Mouse (Mus musculus): ENCODE results near the gene Gpank1. TPM values are rescaled to one million over a fixed set of nuclear protein-coding genes. Genes with fewer than 3 reads are reported as not detected.
A peak's percentile ranks its signal among the peaks of the same experiment; 100 is the strongest.

Gpank1 gene
- total RNA-seq (2021): 10 to 100 TPM; 13.2 to 13.8 TPM
- long read RNA-seq, experiment 1, transcript Gpank1-202 (3 exons, 1,518 nt): major isoform, 7 of 13 reads
- long read RNA-seq, experiment 1, partial matches to known transcripts: 0 of 13 reads
- long read RNA-seq, experiment 1, other reads (novel, unspliced or antisense): 4 of 13 reads
- long read RNA-seq, experiment 2, transcript Gpank1-202 (3 exons, 1,518 nt): major isoform, 6 of 19 reads
- long read RNA-seq, experiment 2, partial matches to known transcripts: 1 of 19 reads
- long read RNA-seq, experiment 2, other reads (novel, unspliced or antisense): 8 of 19 reads

DNA sequence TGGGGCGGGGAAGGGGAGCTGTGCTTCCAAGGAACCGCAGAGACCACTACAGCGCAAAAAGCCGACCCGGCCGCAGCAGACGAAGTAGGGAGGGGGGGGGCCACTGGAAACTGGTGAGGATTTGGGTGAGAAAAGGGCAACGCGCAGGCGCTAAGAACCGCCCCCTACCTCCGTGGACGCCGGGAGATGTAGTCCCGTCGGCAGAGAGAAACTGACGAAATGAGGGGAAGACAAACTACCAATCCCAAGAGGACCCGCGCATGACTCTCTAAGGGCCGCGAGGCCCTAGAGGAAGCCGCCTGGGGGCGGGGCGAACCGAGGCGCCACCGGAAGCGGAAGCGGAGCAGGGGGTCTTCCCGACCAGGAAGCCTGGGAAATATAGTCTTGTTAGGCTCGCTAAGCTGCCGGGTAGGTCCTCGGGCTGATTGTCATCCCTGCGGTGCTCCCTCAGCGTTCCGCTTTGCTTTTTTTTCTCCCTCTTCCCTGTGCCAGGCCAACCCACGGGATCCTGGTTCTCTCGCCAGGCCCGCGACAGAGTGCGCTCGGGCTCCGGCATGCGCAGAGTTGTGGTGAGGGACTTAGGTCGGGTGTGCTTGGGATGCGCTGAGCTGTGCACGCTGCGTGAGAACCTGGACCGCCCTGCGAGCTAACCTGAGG is at the start of gene Gpank1:
Gpank1 (plus strand) TSS at position 313 of the 657 bp plus-strand sequence.
- intact Hi-C loops (cut with DNase I): loop anchor here (5.0 kb wide), 1 partner anchor 116 kb away; the partner anchor contains the start of gene Nfkbil1

GRCm38 (mm10) chr17:35074097-35074496 is 47.2 kb upstream of the Gpank1 start:
- DNase-seq (ENCODE audit: low spot score in 2 of 2): no peak
- intact Hi-C loops (cut with DNase I): no loop called here

More for the DNA sequence above, at the start of gene Gpank1:
- peak; percentile 98 to 99 for DNase-seq (ENCODE audit: low spot score in 2 of 2)

GRCm38 (mm10) chr17:35076507-35077176 is 44.6 kb upstream of the Gpank1 start, which contains the start of gene Ly6g6e:
Gene Ly6g6e, plus strand, starts transcription at chr17:35076902.
- intact Hi-C loops (cut with DNase I): no loop called here

DNA sequence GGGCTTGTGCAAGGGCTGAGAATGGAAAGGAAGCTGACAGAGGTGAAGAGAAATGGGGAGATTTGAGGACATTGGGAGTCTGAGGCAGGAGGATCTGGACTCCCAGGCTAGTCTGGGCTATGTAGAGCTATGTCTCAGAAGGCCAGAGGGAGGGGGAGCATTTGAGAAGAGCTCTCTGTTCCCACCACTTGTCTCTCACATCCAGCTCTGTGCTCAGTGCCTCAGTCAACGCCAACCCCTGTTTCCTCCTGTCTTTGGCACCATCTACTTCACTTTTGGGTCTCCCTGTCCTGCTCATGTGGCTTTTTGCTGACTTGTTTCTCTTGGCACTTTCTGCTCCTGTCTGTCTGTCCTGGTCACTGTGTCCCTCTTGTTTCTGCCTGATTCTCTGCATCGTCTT is 44.0 kb upstream of the Gpank1 start:
- intact Hi-C loops (cut with DNase I): no loop called here
- no peak for DNase-seq (ENCODE audit: low spot score in 2 of 2)

More at GRCm38 (mm10) chr17:35076507-35077176, 44.6 kb upstream of the Gpank1 start, which contains the start of gene Ly6g6e:
- DNase-seq (ENCODE audit: low spot score in 2 of 2): no peak

GRCm38 (mm10) chr17:35077786-35078233 is 43.4 kb upstream of the Gpank1 start, which contains the start of gene Ly6g6d:
Gene Ly6g6d, minus strand, starts transcription at chr17:35078065.
- intact Hi-C loops (cut with DNase I): no loop called here
- no peak for DNase-seq (ENCODE audit: low spot score in 2 of 2)

- DNase-seq (ENCODE audit: low spot score in 2 of 2): no peak
- intact Hi-C loops (cut with DNase I): no loop called here
Measured at GRCm38 (mm10) chr17:35079778-35080177, 41.5 kb upstream of the Gpank1 start.

GRCm38 (mm10) chr17:35080248-35080647 is 41.0 kb upstream of the Gpank1 start:
- DNase-seq (ENCODE audit: low spot score in 2 of 2): no peak
- intact Hi-C loops (cut with DNase I): no loop called here

- intact Hi-C loops (cut with DNase I): no loop called here
Measured at GRCm38 (mm10) chr17:35080710-35081109, 40.5 kb upstream of the Gpank1 start.

DNA sequence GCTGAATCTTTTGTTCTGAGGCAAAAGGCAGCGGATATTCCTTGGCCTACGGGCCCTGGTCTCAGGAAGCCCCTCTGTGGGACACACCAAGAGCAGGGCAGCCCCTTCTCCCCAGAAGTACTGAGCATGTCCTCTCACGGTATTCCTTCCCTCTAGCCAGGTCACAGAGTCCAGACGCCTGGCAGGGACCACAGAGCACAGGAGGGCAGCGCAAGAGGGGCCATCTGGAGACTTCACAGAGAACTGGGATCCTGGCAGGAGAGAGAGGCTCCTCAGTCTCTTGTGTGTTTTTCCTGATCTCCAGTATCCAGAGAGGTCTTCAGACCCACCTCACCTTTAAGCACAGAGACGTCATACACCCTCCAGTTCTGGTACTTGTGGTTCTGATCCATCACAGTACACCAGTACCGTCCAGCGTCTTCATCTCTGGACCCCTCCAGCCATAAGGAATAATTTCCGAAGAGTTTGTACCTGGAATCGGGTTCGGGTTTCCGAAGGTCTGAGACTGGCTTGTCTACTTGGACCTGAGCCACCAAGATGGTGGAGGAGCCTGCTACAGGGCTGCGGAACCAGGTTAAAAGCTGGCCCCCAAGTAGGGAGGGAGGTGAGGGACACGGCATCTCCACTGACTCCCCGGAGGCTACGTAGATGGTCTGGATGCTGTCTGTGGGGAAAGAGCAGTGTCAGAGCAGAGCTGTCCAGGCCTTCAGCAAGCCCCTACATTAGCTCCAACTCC is 38.2 kb upstream of the Gpank1 start:
- intact Hi-C loops (cut with DNase I): no loop called here
- no peak for DNase-seq (ENCODE audit: low spot score in 2 of 2)

More at GRCm38 (mm10) chr17:35080710-35081109, 40.5 kb upstream of the Gpank1 start:
- DNase-seq (ENCODE audit: low spot score in 2 of 2): no peak

DNA sequence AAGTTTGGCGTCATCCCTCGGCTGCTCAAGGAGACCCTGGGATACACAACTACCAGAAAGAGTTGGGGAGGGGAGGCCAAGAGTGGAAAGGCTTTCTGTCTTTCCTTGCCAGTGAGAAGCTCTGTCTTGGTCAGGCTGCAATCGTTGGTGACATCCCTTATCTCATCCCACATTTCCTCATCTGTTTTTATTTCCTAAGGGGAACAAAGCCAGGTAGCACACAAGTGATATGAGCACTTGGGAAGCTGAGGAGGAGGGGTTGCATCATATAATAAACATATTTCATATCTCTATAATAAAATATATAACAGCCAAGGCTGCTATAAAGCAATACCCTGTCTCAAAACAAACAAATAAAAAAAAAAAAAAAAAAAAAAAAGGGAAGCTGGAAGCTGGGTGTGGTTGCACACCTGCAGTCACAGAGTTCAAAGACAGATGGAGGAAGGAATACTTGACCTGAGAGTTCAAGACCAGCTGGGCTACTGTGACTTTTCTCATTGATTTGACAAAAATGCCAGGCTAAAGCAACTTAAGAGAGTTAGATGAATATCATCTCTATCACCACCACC is 37.2 kb upstream of the Gpank1 start:
- DNase-seq (ENCODE audit: low spot score in 2 of 2): no peak
- intact Hi-C loops (cut with DNase I): no loop called here

DNA sequence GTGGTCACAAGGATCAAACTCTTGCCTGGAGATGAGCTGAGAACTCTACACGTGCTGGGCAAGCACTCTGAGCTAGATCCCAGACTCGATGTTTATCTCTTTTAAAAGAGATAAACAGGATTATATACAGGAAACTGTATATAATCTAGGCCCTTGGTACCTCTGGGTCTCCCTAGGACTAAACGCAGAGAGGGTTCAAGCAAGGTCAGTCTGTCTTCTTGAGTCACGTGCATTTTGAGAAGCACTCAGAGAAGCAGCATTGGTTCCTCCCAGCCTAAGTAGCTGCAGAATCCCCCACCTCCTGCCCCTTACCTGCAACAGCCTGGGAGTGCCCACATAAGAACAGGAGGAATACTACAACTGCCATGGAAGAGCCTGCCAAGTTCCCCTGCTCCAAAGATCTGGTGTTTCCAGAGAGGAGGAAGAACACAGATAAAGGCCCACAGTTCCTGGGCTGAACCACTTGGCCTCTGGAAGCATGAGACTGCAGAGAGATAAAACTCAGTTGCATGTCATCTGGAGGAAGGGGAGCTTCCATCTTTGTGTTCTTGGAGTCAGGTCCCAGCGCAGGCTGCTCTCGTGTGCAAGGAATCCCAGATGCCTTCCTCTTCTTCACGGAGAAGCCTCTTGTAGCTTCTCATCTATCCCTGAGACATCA is 35.9 kb upstream of the Gpank1 start, which contains the start of gene Ly6g6f:
Ly6g6f (minus strand) TSS at position 403 of the 658 bp plus-strand sequence.
- intact Hi-C loops (cut with DNase I): no loop called here
- DNase-seq (ENCODE audit: low spot score in 2 of 2): no peak

DNA sequence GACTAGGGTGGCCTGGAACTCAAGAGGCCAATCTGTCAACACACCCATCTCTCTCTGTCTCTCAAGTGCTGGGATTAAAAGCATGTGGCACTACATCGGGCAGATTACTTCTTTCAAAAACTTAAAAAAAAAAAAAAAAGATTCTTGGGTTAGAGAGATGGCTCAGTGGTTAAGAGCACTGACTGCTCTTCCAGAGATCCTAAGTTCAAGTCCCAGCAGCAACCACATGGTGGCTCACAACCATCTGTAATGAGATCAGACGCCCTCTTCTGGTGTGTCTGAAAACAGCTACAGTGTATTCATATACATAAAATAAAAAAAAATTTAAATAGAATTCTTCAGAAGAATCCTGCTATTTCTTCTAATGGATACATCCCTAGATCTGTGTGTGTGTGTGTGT is 33.1 kb upstream of the Gpank1 start:
- DNase-seq (ENCODE audit: low spot score in 2 of 2): peak in 1 of 2 experiments; percentile 66
- intact Hi-C loops (cut with DNase I): no loop called here

DNA sequence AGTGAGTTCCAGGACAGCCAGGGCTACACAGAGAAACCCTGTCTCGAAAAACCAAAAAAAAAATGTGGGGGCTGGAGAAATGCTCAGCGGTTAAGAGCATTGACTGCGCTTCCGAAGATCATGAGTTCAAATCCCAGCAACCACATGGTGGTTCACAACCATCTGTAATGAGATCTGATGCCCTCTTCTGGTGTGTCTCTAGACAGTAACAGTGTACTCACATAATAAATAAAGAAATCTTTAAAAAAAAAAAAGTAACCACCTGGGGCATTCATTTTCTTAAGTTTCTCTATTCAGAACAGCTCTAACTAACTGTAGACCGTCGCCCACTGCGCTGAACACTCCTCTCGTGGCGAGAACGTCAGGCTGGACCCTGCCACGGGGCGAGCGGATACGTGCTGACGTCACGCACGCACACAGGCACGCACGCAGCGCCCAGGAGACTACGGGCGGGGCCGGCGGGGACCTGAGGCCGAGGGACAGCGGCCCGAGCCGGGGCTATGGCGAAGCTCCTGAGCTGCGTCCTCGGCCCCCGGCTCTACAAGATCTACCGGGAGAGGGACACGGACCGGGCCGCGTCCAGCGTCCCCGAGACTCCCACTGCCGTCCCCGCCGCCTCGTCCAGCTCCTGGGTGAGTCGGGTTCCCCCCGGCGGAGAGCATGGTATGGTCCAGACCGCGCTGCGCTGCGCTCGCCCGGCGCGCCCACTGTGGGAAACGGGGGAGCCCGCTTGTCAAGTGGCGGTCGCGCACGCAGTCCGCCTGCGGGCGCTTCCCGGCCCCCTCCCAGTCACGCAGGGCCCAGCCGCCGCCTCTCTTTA is 32.2 kb upstream of the Gpank1 start, which contains the start of gene Abhd16a:
Abhd16a (plus strand) TSS at position 439 of the 820 bp plus-strand sequence.
- intact Hi-C loops (cut with DNase I): no loop called here
- peak; percentile 94 to 95 for DNase-seq (ENCODE audit: low spot score in 2 of 2)

DNA sequence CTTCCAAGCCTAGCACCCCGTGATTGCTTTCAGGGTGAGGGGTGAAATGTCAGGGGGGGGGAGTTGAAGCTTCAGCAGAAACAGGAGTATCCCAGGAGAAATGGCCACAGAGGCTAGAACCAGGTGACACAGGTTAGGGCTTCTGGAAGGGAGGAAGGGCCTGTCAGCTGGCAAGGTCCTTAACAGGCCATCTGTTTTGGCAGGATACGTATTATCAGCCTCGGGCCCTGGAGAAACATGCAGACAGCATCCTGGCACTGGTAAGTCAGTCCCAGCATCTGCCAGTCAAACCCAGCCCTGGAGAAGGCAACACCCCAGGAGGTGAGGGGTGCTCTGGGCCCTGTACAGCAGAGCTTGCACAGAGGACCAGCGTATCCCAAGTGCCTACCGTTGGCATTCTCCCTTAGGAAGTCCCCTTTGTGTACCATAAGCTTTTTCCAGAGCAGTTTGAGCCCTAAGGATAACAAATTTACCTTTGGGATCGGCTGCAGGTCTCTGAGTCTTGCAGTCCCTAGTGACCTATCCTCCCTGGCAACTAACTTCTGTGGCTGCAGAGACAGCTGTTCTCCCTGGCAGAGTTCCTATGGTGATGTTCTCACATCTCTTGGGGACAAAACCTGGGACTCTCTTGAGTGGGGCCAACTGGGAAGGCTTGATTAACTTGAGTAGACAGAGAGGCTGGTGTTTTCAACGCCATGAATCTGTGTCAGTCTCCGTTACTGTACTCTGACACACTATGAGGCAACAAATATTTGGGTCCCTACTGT is 30.9 kb upstream of the Gpank1 start:
- DNase-seq (ENCODE audit: low spot score in 2 of 2): no peak
- intact Hi-C loops (cut with DNase I): no loop called here

GRCm38 (mm10) chr17:35092403-35093198 is 28.7 kb upstream of the Gpank1 start:
- no peak for DNase-seq (ENCODE audit: low spot score in 2 of 2)

More at GRCm38 (mm10) chr17:35092403-35093198, 28.7 kb upstream of the Gpank1 start:
- intact Hi-C loops (cut with DNase I): no loop called here

All from left cerebral cortex, postnatal 14 days (tissue).